Mouse (Mus musculus) stomach, embryonic 16.5 days (tissue): Measurements from ENCODE around the gene Slc25a13. TPM values are rescaled to one million over a fixed set of nuclear protein-coding genes. Genes with fewer than 3 reads are reported as not detected.

Experiments used
- ATAC-seq: fragments of 200-750 bp; cut with Nextera tagmentation; 2 replicates; pipeline ENCODE4 v1.8.0; 2017; ENCODE audit warnings: moderate number of reproducible peaks, moderate TSS enrichment; ENCODE audit not compliant: insufficient read depth, low FRiP score
- H3K27ac ChIP-seq: fragments of 300-500 bp; sonication (generic); 2 replicates; pipeline ENCODE4 v1.5.1; 2014; ENCODE audit warnings: low read length
- H3K27me3 ChIP-seq: fragments of 300-500 bp; sonication (generic); 2 replicates; pipeline ENCODE4 v1.6.1; 2014; ENCODE audit warnings: low read length, control low read depth, mixed read lengths; ENCODE audit not compliant: control insufficient read depth, insufficient read depth
- H3K36me3 ChIP-seq: fragments of 300-500 bp; sonication (generic); 2 replicates; pipeline ENCODE4 v1.6.1; 2014; ENCODE audit warnings: low read length; ENCODE audit not compliant: control insufficient read depth, insufficient read depth
- H3K4me1 ChIP-seq: fragments of 300-500 bp; sonication (generic); 2 replicates; pipeline ENCODE4 v1.6.1; 2014; ENCODE audit warnings: low read length, control low read depth, mixed read lengths; ENCODE audit not compliant: control insufficient read depth, insufficient read depth
- H3K4me2 ChIP-seq: fragments of 300-500 bp; sonication (generic); 2 replicates; pipeline ENCODE4 v1.6.1; 2014; ENCODE audit warnings: low read depth, low read length, mixed read lengths
- H3K4me3 ChIP-seq: fragments of 300-500 bp; sonication (generic); replicated peaks from 2 replicates; pipeline ENCODE4 v1.5.1; 2014; ENCODE audit warnings: mild to moderate bottlenecking, low read length
- H3K9ac ChIP-seq: fragments of 300-500 bp; sonication (generic); 2 replicates; pipeline ENCODE4 v1.6.1; 2014; ENCODE audit warnings: low read length
- H3K9me3 ChIP-seq: fragments of 300-500 bp; sonication (generic); replicated peaks from 2 replicates; pipeline ENCODE4 v1.6.1; 2016; ENCODE audit warnings: low read length, control low read depth; ENCODE audit not compliant: control insufficient read depth
- WGBS: fragments of 180-500 bp; shearing (Covaris S2); extraction: QIAGEN DNeasy Blood & Tissue Kit; methylation state at CpG from one replicate; pipeline ENCODE4 v1.1.7; 2014; 5-methylcytosine and 5-hydroxymethylcytosine counted together
- polyA plus RNA-seq: library from polyadenylated mRNA; unstranded; fragments of >200 nt; fragmentation: Nextera tagmentation; extraction: Ambion mirVana; gene quantifications from 2 replicates; pipeline ENCODE4 v1.2.1, GENCODE M21; 2015

The Slc25a13 gene
- polyA plus RNA-seq, 1 experiment from 2014 or later: 33.3 TPM

GRCm38 (mm10) chr6:6143525-6143924, 73.4 kb downstream of the Slc25a13 start:
- no peak overlapping the region for H3K4me2 ChIP-seq
- 30% methylated on average over 7 of the region's 7 CpGs for WGBS
- H3K27ac ChIP-seq: no peak overlapping the region
- no peaks in the 10 kb centered on the region for H3K36me3 ChIP-seq
- no peak overlapping the region for H3K4me3 ChIP-seq
- no peaks in the 10 kb centered on the region; the same call in 1 of the 2 replicates for H3K4me1 ChIP-seq
- no peaks in the 10 kb centered on the region for H3K27me3 ChIP-seq
- H3K9me3 ChIP-seq: no peaks in the 10 kb centered on the region
- no peak overlapping the region for H3K9ac ChIP-seq
- no peak for ATAC-seq

- Histone ChIP-seq H3K36me3 (no peaks in the 10 kb centered on the region), H3K27me3 (no peaks in the 10 kb centered on the region), H3K9ac (no peak overlapping the region), H3K4me3 (no peak overlapping the region), H3K4me1 (no peaks in the 10 kb centered on the region), H3K4me2 (no peak overlapping the region), H3K27ac (no peak overlapping the region), H3K9me3 (no peaks in the 10 kb centered on the region)
- no peak for ATAC-seq
- WGBS: 82% methylated on average over 3 of the region's 3 CpGs
Observed at GRCm38 (mm10) chr6:6140370-6140769, 76.6 kb downstream of the Slc25a13 start.

GRCm38 (mm10) chr6:6139061-6139460, 77.9 kb downstream of the Slc25a13 start:
- Histone ChIP-seq H3K27ac (no peak overlapping the region), H3K4me2 (no peak overlapping the region), H3K4me3 (no peak overlapping the region), H3K9ac (no peak overlapping the region), H3K27me3 (no peaks in the 10 kb centered on the region), H3K4me1 (no peaks in the 10 kb centered on the region), H3K36me3 (no peaks in the 10 kb centered on the region), H3K9me3 (no peaks in the 10 kb centered on the region)
- no peak for ATAC-seq
- WGBS: 88% methylated on average over 5 of the region's 5 CpGs

GRCm38 (mm10) chr6:6136812-6137211, 80.2 kb downstream of the Slc25a13 start:
- no peak overlapping the region for H3K9ac ChIP-seq
- ATAC-seq: no peak
- no peaks in the 10 kb centered on the region for H3K36me3 ChIP-seq
- no peaks in the 10 kb centered on the region for H3K4me1 ChIP-seq
- no peak overlapping the region for H3K4me2 ChIP-seq
- H3K27me3 ChIP-seq: no peaks in the 10 kb centered on the region
- no peak overlapping the region for H3K4me3 ChIP-seq
- 95% methylated on average over 3 of the region's 3 CpGs for WGBS
- no peaks in the 10 kb centered on the region for H3K9me3 ChIP-seq
- H3K27ac ChIP-seq: no peak overlapping the region

GRCm38 (mm10) chr6:6134935-6135334, 82.0 kb downstream of the Slc25a13 start:
- H3K27me3 ChIP-seq: no peaks in the 10 kb centered on the region
- H3K4me2 ChIP-seq: no peak overlapping the region
- WGBS: 75% methylated on average over 4 of the region's 4 CpGs
- H3K9ac ChIP-seq: no peak overlapping the region
- H3K4me3 ChIP-seq: no peak overlapping the region
- H3K4me1 ChIP-seq: no peaks in the 10 kb centered on the region
- H3K36me3 ChIP-seq: no peaks in the 10 kb centered on the region
- no peak for ATAC-seq
- H3K9me3 ChIP-seq: no peaks in the 10 kb centered on the region
- H3K27ac ChIP-seq: no peak overlapping the region

GRCm38 (mm10) chr6:6133556-6134050, 83.4 kb downstream of the Slc25a13 start:
- H3K4me1 ChIP-seq: no peaks in the 10 kb centered on the region
- no peak for ATAC-seq
- H3K9me3 ChIP-seq: no peaks in the 10 kb centered on the region
- H3K27ac ChIP-seq: no peak overlapping the region
- WGBS: 91% methylated on average over 8 of the region's 8 CpGs
- H3K27me3 ChIP-seq: no peaks in the 10 kb centered on the region
- no peak overlapping the region for H3K4me3 ChIP-seq
- no peak overlapping the region for H3K4me2 ChIP-seq
- no peak overlapping the region for H3K9ac ChIP-seq
- no peaks in the 10 kb centered on the region for H3K36me3 ChIP-seq

- WGBS: 63% methylated on average over 5 of the region's 5 CpGs
Observed at GRCm38 (mm10) chr6:6132047-6132446, 84.9 kb downstream of the Slc25a13 start.

GRCm38 (mm10) chr6:6125620-6126019, 91.4 kb downstream of the Slc25a13 start:
- Histone ChIP-seq H3K9me3 (no peaks in the 10 kb centered on the region), H3K36me3 (no peaks in the 10 kb centered on the region), H3K9ac (no peak overlapping the region), H3K4me3 (no peak overlapping the region), H3K27me3 (no peaks in the 10 kb centered on the region), H3K4me2 (no peak overlapping the region), H3K27ac (no peak overlapping the region), H3K4me1 (no peaks in the 10 kb centered on the region)
- 85% methylated on average over 3 of the region's 3 CpGs for WGBS
- no peak for ATAC-seq

More at GRCm38 (mm10) chr6:6132047-6132446, 84.9 kb downstream of the Slc25a13 start:
- Histone ChIP-seq H3K27me3 (no peaks in the 10 kb centered on the region), H3K4me1 (no peaks in the 10 kb centered on the region), H3K36me3 (no peaks in the 10 kb centered on the region), H3K4me3 (no peak overlapping the region), H3K9me3 (no peaks in the 10 kb centered on the region), H3K9ac (no peak overlapping the region), H3K4me2 (no peak overlapping the region), H3K27ac (no peak overlapping the region)
- no peak for ATAC-seq

GRCm38 (mm10) chr6:6121904-6122303, 95.1 kb downstream of the Slc25a13 start:
- WGBS: 93% methylated on average over 5 of the region's 5 CpGs
- no peaks in the 10 kb centered on the region for H3K9me3 ChIP-seq
- H3K4me1 ChIP-seq: no peaks in the 10 kb centered on the region
- H3K4me3 ChIP-seq: no peak overlapping the region
- no peaks in the 10 kb centered on the region for H3K36me3 ChIP-seq
- H3K4me2 ChIP-seq: no peak overlapping the region
- H3K9ac ChIP-seq: no peak overlapping the region
- no peaks in the 10 kb centered on the region for H3K27me3 ChIP-seq
- no peak for ATAC-seq
- no peak overlapping the region for H3K27ac ChIP-seq

- WGBS: 84% methylated on average over 4 of the region's 4 CpGs
- ATAC-seq: no peak
Observed at GRCm38 (mm10) chr6:6120841-6121240, 96.1 kb downstream of the Slc25a13 start.

More at GRCm38 (mm10) chr6:6120841-6121240, 96.1 kb downstream of the Slc25a13 start:
- Histone ChIP-seq H3K27ac (no peak overlapping the region), H3K4me2 (no peak overlapping the region), H3K4me1 (0 out of 2 replicates have a peak, but pooled peaks cover under 1% of the 10 kb centered on the region), H3K9me3 (no peaks in the 10 kb centered on the region), H3K36me3 (no peaks in the 10 kb centered on the region), H3K4me3 (no peak overlapping the region), H3K27me3 (no peaks in the 10 kb centered on the region), H3K9ac (no peak overlapping the region)
